Mouse (Mus musculus): ENCODE measurements at regions not wholly inside any gene's neighbourhood (a gene's known extent, or its start where the extent isn't known, plus 50 kb on each side); places are given as distances from the start of the nearest gene placed in this dataset.

GRCm38 (mm10) chr2:84113562-84113961 lies 123.2 kb downstream of the Gm13691 start:
- TF ChIP-seq CTCF (IDR thresholded peaks at IDR 0.05; ENCODE audit: borderline replicate concordance, extremely low read depth, insufficient read depth, insufficient read length) (no peak), POLR2A (IDR thresholded peaks at IDR 0.05; ENCODE audit: borderline replicate concordance, extremely low read depth, insufficient read depth, insufficient read length, poor library complexity, severe bottlenecking) (no peak)

Data from brain, embryonic 14.5 days (tissue).